Mouse (Mus musculus) right cerebral cortex, postnatal 10 days (tissue): ENCODE data around the gene Col4a1.

Experiments used
- DNase-seq, 2 experiments: peaks; one replicate each; pipeline ENCODE4 v3.0.0; 2021; ENCODE audit warnings: low spot score in 2 of 2

Col4a1 gene

DNA sequence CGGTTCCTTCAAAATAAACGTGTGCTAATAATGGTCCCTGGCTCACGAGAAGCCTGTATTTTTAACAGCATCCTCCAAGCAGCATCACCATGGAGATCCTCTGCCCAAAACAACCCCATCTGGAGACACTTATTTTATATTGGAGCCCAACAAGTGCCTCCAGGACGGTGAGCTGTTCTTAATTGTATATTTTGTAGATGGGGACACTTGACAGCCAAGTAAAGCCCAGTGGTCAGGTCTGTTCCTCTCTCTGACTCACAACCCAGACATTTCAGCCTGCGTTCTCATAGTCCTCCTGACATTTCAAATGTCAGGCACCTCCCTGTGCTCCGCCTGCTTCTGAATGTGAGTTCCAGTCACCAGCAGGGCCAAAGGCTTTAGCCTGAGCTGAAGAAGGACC, 43.9 kb downstream of the Col4a1 start:
- DNase-seq, result peak in 1 of 2 experiments; percentile 51

DNA sequence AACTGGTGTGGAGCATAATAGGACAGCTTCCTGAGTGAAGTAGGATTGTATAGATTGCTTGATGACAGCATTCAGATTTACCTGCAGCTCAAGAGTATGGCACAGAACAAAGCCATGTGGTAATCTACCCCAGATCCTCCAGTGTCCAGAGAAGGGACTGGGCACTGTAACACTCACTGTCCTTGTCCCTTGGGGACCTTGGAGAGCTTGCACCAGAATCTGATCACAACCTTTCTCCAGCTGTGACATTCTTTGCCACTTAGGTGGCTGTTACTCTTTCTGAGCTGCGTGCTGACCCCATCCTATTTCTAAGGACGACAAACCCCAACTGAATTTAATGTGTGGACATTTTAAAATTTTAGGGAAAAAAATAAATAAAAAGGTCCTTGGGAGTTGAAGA, 46.2 kb downstream of the Col4a1 start:
- no peak for DNase-seq

DNA sequence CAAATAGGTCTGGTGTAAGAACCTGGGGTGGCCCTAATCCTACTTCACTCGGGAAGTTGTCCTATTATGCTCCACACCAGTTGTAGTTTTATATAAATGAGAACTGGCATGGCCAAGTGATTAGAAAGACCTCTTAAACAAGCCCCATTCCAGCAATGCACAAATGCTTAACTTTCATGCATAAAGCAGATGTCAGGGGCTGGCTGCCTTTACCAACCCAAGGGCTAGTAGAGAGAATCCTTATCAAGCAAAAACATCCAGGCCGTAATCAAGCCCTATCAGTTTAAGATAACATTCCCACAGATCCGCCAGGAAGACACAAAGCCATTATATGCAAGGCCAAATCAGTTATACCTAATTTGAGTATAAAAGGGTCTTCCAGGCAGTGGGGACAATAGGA, 46.7 kb downstream of the Col4a1 start:
- no peak for DNase-seq

DNA sequence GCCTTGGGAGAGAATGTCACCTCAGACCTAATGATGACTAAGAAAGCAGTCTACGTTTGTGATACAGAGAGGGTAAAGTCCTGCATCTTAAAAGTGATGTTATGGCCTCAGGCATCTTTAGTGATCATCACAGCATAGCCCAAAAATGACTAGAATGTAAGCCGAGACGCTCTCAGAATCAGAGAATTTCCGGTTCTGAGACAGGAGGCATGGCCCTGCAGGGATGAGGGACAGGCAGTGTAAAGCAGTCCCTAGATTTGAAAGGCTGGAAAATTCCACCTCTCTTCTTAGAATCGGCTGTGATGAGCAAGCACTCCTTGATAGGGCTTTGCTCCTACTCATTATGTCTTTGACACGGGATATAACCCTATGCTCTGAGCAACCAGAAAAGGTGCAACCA, 48.8 kb downstream of the Col4a1 start:
- no peak for DNase-seq

DNA sequence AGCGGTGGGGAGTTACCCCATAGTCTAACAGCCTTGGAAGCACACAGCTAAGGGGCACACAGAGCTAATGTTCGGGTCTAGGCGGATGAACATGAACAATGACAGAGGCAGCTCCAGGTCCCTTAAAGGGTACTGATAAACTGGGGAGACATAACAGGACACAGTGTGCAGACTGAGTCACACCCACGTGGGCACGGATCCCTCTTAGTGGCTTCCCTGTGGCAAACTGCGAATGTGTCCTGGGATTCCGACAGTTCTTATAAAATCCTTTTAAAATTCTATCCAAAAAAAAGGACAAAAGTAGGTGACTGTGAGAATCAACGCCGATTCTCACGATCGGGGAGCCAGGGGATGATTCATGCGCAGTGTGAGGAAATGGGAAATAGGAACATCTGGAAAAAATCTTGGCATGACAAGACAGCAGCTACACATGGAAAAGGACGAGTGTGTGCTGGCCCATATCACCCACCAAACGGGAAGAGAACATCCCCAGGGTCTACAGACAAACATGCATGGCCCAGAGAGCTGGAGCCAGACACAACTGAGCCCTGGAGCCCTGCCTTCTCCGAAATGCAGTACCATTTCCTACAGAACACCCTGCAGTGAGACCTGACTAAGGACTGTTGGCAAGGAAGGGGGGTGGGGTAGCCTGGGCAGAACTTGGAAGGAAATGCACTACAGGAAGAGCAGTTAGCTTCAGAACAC, 50.4 kb downstream of the Col4a1 start:
- no peak for DNase-seq

DNA sequence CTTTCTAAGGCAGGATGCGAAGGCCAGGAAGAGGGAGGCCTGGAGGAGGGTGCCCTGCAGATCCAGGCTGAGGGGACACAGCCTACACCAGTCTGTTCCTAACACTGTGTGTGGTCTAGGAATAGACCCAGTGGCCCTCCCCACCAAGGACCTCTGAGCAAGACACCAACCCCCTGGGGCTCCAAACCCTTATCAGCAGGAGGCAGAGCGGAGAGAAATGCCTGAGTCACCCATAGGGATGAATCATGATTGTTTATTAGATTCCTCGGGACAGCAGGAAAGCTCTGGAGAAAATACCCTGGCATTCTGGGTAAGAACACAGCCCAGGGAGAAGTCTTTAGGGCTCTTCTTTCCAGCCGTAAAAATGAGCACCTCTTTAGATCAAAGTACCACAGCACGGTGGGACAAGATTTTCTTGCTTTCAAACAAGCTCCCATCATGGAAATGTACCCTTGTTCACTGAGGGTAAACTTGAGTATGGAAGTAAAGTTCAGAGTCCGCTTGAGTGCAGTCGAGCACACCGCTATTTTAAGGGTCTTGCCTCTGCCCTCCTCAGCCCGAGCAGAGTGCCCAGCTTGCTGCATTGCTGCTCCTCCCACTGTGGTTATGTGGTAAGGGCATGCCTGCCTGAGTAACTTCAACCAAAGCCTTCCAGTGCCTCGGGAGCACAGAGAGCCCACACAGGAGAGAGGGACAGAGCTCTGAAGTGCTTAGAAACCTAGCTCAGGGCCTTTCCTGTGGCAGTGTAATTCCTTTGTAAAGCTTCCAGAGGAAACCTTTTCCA, 52.6 kb downstream of the Col4a1 start:
- DNase-seq, result no peak

DNA sequence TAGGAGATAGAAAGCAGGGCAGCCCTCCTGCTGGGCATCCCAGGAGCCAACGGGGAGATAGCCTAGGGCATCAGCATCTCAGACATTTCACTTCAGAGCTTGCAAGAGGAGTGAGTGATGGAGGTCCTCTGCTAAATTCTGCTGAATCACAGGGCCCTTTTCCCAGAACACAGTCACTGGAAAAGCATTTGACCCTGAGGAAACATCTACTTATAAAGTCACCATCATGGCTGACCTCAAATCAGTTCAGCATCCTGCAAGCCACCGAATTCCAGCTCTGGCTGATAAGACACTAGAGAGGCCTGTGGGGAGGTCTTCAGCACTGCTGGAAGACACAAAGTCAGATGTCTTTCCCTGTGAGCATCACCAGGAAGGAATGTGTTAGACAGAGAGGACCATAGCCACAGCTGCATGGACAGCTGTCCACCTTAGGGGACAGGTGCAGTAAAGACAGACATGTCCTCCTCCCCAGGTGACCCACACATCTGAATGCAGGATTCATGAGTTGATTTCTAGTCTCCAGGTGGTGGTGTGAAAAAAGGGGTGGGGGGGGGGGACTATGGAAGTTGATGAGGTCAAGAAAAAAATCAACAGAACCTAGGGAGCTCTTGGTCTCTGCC, 54.0 kb downstream of the Col4a1 start:
- DNase-seq, result no peak

DNA sequence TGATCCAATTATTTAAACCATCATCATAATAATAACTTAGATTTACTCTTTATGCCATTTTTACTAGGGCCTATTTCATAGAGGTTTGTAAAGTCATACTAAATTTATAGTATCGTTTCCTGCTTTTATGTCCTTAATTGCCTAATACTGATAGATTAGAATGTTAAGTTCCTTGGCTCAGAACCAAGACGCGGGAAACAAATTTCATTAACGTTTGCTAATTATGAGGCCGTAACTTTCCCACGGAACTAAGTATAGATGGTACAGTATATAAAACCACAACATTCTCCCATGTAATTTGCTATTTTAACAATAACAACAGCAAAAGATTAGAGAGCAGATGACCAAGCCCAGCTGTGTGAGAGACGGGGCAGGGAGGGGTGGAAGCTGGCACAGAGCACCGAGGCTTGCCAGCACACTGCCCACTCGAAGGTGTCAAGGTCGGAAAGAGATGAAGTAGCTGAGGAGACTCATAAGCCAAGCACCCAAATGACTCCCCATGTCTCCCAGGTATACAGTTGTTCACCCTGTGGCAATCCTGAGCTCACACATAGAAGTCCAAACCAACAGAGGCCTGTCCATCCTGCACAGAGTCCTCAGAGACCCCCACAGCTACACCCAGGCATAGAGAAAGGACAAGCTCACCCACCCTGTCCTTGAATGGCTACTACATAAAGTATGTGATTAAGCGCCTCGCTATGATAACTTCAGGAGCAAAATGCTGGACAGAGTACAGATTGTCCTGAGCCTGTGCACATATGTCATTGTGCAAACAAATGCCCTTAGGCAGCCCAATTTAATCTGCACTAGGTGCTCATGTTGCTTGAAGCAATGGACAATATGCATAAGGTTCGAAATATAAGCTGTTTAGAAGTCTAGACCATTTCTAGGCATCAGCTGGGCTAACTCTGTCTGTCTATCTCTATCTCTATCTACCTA, 55.3 kb downstream of the Col4a1 start:
- no peak for DNase-seq

DNA sequence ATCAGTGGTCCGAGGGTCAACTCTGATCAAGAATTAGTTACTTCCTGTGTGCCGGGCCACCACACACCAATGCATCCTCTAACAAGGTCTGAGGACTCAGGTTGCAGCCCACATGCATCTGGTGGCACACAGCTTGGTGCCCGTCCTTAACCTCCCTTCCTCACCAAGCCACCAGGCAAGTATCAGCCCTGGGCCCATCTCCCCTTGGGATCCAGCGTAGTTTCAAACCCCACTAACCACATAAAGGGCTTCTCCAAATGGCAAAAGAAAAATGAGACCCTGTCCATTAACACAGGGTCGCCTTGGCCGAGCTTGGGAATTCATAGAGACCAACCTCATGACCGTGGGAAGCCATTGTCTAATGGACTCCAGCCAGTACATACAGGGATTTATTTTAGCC, 56.2 kb downstream of the Col4a1 start:
- DNase-seq, result no peak

DNA sequence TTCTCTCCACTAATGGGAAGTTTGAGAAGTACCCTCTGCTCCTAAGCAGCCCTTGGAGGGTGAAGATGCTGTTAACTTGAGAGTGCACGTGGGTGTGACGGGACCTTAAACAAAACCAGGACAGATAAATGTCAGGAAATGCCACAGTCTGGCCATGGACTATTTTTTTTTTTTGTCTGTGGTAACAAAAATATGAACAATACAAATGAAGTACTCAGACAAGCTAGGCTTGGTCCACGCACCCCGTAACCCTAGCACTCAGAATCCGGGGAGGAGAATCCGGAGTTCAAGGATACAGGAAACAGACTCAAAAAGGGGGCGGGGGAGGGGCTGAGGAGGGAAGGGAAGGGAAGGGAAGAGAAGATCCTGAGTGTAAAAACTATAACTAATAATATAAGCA, 56.9 kb downstream of the Col4a1 start:
- no peak for DNase-seq

DNA sequence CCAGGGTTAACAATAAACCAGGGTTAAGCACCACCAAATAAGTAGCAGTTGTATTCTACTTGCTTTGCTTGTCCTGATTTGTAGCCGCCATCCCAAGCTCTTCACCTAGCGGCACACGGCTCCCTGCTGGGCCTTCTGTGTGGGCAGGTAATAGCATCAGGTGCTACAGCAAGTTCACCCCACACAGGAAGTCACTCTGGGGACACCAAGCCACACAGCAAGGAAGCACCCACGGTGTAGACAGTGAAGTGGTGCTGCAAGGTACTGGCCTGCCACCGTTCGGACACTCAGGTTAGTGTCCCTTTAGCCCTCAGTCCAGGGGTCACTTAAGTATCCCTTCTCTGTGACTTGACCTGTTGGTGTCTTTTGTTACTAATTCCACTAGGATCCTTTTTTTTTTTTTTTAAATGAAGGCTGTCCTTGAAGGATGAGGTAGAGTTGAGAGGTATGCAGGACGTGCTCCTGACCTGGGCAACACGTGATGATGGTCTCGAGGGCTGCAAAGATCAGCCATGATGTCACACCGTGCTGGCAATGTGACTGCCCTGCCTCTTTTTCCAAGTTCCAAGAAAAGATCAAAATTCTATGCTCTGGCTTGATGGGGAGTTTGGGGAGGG, 57.6 kb downstream of the Col4a1 start:
- no peak for DNase-seq

DNA sequence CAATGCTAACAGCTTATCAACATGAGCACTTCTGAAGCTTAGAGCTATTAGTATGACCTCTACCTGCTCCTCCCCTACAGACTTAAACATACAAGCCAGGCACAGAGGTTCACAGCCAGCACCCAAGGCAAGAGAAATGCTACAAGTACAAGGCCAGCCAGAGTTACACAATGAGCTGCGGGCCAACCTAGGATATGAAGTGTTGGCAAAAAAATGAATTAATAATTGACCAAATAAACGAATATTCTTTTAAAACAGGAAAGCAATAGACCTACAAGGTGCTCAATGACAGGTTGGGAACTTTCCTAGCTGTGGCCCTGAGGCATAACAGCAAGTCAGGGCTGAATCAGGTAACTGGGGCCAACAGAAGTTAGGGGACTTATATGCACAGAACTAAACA, 58.1 kb downstream of the Col4a1 start:
- DNase-seq, result no peak

DNA sequence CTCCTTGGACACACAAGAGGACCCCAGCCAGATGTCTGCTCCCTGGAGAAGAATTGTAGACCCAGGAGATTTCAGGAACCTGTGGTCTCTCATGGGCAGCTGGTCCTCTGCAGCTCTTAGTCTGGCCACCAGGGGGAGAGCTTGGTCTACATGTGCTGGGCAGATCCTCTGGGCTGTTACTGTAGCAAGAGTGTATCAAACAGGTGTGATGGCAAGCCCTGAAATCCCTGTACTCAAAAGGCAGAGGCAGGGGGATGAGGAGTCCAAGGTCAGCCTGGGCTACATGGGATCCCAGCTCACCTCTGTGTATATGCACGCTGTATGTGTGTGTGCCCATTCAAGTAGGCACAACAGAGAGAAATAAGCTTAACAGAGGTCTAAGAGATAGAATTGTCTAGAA, 59.1 kb downstream of the Col4a1 start:
- DNase-seq, result peak; percentile 86 to 90

DNA sequence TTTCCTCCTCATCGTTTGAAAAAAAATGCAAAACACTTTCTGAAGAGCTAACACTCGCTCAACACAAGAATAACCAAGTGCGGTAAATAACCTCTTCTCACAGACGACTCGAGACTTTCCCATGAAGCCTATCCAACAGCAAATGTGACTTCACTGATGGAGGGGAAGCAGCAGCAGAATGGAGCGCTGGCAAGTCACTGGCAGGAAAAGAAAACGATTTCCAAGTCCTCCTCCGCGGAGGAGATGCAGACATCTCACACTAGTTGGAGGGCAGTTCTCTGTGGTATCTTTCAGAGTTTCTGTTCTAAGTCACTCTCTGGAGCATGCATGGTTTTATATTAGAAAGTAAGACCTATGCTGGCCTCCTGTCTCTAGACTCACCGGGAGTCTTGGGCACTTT, 59.6 kb downstream of the Col4a1 start:
- peak in 1 of 2 experiments; percentile 47 for DNase-seq

DNA sequence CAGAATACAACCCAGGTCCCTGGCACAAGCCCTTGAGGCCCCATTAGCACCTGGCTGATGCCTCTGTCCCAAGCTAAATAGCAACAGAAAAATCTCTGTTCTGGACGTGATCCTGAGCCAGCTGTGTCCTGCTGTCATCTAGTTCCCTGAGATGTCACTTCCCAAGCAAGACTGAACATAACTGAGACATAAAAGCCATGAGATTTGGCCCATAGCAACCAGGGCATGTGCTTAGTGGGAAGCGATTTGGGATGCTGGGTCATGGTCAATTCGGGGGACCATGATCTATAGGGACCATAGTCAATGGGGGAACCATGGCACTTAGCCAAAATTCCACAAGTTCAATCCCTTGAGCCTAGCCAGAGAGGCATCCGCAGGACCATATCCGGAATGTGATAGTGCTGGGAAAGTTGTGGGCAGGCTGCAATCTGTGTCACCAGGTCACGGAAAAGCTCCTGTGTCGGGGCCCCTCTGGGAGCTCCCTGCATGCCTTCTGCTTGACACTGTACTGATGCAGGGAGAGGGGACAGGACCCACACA, 60.3 kb downstream of the Col4a1 start:
- DNase-seq, result no peak

DNA sequence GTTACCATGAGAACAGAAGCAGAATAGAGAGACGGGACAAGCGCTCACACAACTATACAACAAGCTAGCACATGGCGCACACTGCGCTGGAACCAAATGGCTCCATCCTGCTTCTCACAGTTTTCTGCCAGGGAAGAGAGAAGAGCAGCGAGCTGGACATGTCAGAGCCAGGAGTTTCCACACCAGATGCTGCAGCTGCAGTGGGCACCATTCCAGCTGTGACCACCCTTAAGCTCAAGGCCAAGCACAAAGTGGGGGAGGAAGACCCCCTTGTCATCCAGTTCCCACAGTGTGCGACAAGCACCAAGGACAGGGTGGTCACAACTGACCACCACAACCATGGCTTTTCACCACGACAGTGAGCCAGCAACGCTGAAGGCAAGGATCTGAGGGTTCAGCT, 62.5 kb downstream of the Col4a1 start:
- peak in 1 of 2 experiments; percentile 31 for DNase-seq

DNA sequence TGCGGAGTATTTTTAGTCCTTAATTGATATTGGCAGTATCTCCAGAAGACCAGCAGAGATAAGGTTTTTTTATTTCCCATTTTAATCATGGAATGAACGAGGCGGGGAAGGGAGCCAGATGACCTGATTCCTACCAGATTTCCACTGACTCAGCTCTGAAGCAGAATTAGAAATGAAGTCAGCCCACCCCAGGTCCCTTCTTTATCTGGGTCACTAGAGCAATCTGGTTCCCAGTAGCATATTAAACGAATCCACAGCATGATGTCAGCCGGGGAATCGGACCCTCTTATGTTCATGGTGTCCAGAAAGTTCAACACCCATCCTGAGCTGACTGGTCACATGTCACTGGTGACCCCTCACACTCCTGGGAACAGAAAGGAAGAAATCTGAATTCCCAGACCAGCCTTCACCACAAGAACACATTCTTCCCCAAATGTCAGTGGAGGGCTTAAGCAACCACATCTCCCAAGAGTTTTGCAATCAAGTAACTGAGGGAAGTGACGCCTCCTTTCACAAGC, 63.0 kb downstream of the Col4a1 start:
- DNase-seq, result peak; percentile 51 to 67

DNA sequence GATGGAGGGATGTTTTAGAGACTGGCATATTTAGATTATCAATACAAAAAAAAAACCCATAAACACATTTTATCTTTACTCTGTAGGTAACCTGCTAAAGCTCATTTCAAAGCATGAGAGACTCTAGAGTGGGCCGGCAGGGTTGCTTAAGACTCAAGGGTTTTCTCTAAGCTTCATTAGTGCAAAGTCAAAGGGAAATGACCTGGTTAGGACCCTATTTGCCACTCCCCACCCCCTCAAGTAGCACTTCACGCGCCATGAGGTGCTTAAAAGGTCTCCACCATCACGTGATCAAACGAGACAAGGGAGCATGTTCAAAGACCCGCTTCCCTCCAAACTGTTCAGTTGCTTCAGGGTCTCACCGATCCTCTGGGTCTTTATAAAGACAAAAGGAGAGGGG, 63.9 kb downstream of the Col4a1 start:
- no peak for DNase-seq

DNA sequence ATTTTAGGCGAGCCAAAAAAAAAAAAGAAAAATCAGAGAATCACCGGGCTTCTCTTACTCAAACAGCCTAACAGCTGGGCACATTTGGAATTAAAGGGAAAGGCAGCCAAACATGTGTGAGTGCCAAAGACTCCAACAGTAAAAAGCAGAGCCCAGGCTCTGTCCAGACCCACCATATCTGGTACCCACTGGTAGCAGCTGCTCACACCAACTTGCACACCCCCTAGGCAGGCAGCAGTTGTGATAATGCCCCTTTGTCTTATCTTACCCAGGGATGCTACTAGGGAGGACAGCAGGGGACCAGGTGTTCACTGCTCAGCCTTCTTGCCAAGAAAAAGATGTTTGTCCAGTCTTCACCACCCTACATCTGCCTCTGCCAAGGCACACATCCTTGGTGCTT, 71.1 kb downstream of the Col4a1 start:
- no peak for DNase-seq

DNA sequence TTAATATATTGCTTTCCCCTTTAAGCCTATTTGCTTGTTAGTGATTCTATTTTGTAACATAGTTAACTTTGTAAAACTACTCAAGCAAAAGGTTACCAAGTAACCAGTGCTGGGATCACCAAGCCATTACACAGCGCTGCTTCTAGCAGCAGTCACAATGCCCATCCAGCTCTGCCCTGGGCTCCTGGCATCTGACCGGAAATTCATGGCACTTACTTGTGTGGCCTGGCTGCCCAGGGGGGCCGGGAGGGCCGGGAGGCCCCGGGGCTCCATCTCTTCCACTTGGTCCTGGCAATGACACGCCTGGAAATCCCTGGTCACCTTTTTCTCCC, 77.8 kb downstream of the Col4a1 start:
- DNase-seq, result no peak
